Mouse (Mus musculus): ENCODE measurements around the gene Gm13271. TPM values are rescaled to one million over a fixed set of nuclear protein-coding genes. Genes with fewer than 3 reads are reported as not detected.
"Not testable (repeated sequence)": the region's sequence is repeated elsewhere in the genome, so short reads cannot be mapped to it uniquely, and the experiment has no call there.

The Gm13271 gene
- polyA plus RNA-seq, 1 experiment from 2014 or later, result not detected

DNA sequence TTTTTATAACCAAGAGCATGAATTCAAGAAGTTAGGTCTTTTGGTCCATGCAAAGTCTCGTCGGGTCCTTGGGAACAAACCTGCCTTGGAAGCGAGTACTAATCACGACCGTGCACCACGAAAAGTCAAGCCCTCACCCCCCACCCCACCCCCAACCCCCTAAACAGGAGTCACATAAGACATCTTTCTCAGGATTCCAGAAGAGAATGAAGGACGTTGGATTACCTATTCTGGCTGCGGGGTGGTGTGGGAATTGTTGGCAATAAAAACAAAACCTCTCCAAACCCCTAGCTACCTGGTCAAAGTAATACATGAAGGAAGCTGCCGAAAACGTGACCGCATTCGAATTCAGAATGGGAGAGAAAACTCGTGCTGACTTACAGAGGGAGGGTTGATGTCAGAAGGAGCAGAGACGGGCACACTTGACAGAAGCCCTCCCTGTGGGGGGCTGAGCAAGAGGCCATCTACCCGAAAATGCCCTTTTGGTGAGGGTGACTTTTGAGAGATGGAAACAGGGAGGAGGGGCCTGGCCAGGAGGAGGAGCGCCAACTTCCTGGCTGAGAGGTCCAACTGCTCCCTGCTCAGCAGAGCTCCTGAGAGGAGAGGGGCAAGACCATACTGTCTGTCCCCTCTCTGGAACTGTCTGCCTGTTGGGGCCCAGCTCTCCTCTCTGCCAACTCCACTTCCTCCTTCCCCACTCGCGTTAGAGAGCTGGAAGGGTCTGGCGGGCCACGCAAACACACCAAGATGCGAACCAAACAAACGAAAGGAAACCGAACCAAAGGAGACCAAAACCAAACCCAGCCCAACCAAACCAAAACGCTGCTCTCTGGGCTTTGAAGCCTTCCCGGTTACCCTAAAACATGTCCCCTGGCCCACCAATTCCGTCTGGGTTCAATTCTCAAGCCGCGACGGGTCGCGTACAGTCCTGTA, 2.2 kb downstream of the Gm13271 start:
- not testable (repeated sequence) for DNase-seq; H3K36me3 ChIP-seq (ENCODE audit: control insufficient read depth, insufficient read depth, low read length); H3K27me3 ChIP-seq (ENCODE audit: control insufficient read depth, insufficient read depth, low read length); ATAC-seq (ENCODE audit: low FRiP score, low TSS enrichment); H3K4me1 ChIP-seq (ENCODE audit: control insufficient read depth, insufficient read depth, low read length); H3K9me3 ChIP-seq (ENCODE audit: control insufficient read depth, low read length)
- Histone ChIP-seq H3K27ac (replicated peaks; ENCODE audit: low read depth, low read length) (peak overlapping the region; percentile 55; the same call in 1 of the 2 replicates), H3K4me2 (ENCODE audit: low read length) (peak overlapping the region; percentile 75), H3K4me3 (replicated peaks; ENCODE audit: low read depth, low read length) (peak overlapping the region; percentile 38), H3K9ac (replicated peaks; ENCODE audit: low read length) (peak overlapping the region; percentile 49)
- WGBS, result 12% methylated on average over 28 of the region's 31 CpGs

DNA sequence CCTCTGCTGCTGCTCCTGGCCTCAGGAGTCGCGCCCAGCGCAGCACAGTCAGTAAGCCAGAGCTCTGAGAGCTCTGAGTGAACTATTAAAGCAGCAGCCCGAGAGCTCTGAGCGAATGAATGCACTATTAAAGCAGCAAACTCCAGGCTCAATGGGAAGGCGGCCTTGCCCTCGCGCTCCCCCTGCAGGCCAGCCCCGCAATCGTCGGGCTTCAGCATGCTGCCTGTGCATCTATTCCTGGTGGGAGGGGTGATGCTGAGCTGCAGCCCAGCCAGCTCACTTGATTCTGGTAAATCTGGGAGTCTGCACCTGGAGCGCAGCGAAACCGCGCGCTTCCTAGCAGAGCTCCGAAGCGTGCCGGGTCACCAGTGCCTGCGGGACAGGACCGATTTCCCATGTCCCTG, 3.0 kb downstream of the Gm13271 start:
- WGBS, result 0% methylated on average over 19 of the region's 21 CpGs
- ATAC-seq (ENCODE audit: low FRiP score, low TSS enrichment) (peak; percentile 100), DNase-seq (peak; percentile 90)
- H3K4me1 ChIP-seq (ENCODE audit: control insufficient read depth, insufficient read depth, low read length); H3K36me3 ChIP-seq (ENCODE audit: control insufficient read depth, insufficient read depth, low read length); H3K27me3 ChIP-seq (ENCODE audit: control insufficient read depth, insufficient read depth, low read length); H3K9me3 ChIP-seq (ENCODE audit: control insufficient read depth, low read length): not testable (repeated sequence)
- Histone ChIP-seq H3K4me2 (ENCODE audit: low read length) (peak overlapping the region; percentile 75), H3K9ac (replicated peaks; ENCODE audit: low read length) (peak overlapping the region; percentile 49), H3K4me3 (replicated peaks; ENCODE audit: low read depth, low read length) (peak overlapping the region; percentile 38), H3K27ac (replicated peaks; ENCODE audit: low read depth, low read length) (peak overlapping the region; percentile 55; the same call in 1 of the 2 replicates)

DNA sequence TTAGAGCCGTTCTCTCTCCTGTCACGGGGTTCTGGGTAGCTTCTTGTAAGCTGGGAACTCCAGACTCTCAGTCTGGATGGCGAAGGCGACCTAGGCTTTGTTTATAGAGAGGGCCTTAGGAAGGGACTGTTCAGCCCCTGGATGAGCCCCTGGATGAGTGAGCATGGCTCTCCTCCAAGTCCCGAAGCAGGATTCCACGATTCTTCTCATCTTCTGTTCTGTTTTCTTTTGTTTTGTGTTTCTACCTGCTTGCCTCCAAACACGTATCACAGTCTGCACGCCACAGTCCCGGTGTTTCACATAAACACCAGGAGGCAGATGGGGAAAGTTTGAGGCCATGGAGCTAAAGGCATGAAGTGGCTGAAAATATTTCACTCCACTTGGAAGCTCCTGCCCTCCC, 4.1 kb downstream of the Gm13271 start:
- WGBS, result 89% methylated on average over 9 of the region's 9 CpGs
- DNase-seq; H3K9ac ChIP-seq (replicated peaks; ENCODE audit: low read length); H3K4me3 ChIP-seq (replicated peaks; ENCODE audit: low read depth, low read length); H3K4me2 ChIP-seq (ENCODE audit: low read length); H3K27me3 ChIP-seq (ENCODE audit: control insufficient read depth, insufficient read depth, low read length); H3K4me1 ChIP-seq (ENCODE audit: control insufficient read depth, insufficient read depth, low read length); ATAC-seq (ENCODE audit: low FRiP score, low TSS enrichment); H3K27ac ChIP-seq (replicated peaks; ENCODE audit: low read depth, low read length); H3K36me3 ChIP-seq (ENCODE audit: control insufficient read depth, insufficient read depth, low read length); H3K9me3 ChIP-seq (ENCODE audit: control insufficient read depth, low read length): not testable (repeated sequence)

DNA sequence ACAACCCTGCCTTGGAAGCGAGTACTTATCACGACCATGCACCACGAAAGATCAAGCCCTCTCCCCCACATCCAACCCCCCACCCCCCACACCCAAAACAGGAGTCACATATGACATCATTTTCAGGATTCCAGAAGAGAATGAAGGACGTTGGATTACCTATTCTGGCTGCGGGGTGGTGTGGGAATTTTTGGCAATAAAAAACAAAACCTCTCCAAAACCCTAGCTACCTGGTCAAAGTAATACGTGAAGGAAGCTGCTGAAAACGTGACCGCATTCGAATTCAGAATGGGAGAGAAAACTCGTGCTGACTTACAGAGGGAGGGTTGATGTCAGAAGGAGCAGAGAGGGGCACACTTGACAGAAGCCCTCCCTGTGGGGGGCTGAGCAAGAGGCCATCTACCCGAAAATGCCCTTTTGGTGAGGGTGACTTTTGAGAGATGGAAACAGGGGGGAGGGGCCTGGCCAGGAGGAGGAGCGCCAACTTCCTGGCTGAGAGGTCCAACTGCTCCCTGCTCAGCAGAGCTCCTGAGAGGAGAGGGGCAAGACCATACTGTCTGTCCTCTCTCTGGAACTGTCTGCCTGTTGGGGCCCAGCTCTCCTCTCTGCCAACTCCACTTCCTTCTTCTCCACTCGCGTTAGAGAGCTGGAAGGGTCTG, 5.1 kb downstream of the Gm13271 start, which contains the start of gene Gm13283:
Gm13283 (plus strand) TSS at position 510 of the 659 bp plus-strand sequence.
- H3K9me3 ChIP-seq (ENCODE audit: control insufficient read depth, low read length); ATAC-seq (ENCODE audit: low FRiP score, low TSS enrichment); H3K4me1 ChIP-seq (ENCODE audit: control insufficient read depth, insufficient read depth, low read length); H3K27me3 ChIP-seq (ENCODE audit: control insufficient read depth, insufficient read depth, low read length); H3K36me3 ChIP-seq (ENCODE audit: control insufficient read depth, insufficient read depth, low read length); DNase-seq; H3K27ac ChIP-seq (replicated peaks; ENCODE audit: low read depth, low read length); H3K9ac ChIP-seq (replicated peaks; ENCODE audit: low read length): not testable (repeated sequence)
- WGBS, result 21% methylated on average over 8 of the region's 14 CpGs
- peak within 1 kb of the TSS; percentile 21; the same call in 1 of the 2 replicates for H3K4me3 ChIP-seq (replicated peaks; ENCODE audit: low read depth, low read length)
- peak within 1 kb of the TSS; percentile 51 for H3K4me2 ChIP-seq (ENCODE audit: low read length)

DNA sequence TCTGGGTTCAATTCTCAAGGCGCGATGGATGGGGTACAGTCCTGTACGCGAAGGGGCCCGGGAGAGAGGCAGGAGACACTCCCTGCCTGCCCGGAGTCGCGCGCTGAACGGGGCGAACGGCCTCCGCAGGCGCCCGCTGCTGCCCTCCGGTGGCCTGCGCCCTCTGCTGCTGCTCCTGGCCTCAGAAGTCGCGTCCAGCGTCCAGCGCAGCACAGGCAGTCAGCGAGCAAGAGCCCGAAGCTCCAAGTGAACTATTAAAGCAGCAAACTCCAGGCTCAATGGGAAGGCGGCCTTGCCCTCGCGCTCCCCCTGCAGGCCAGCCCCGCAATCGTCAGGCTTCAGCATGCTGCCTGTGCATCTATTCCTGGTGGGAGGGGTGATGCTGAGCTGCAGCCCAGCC, 5.8 kb downstream of the Gm13271 start:
- not testable (repeated sequence) for H3K27ac ChIP-seq (replicated peaks; ENCODE audit: low read depth, low read length); H3K27me3 ChIP-seq (ENCODE audit: control insufficient read depth, insufficient read depth, low read length); H3K9me3 ChIP-seq (ENCODE audit: control insufficient read depth, low read length); ATAC-seq (ENCODE audit: low FRiP score, low TSS enrichment); H3K9ac ChIP-seq (replicated peaks; ENCODE audit: low read length); H3K4me1 ChIP-seq (ENCODE audit: control insufficient read depth, insufficient read depth, low read length); H3K36me3 ChIP-seq (ENCODE audit: control insufficient read depth, insufficient read depth, low read length)
- Histone ChIP-seq H3K4me3 (replicated peaks; ENCODE audit: low read depth, low read length) (peak overlapping the region; percentile 21; the same call in 1 of the 2 replicates), H3K4me2 (ENCODE audit: low read length) (peak overlapping the region; percentile 51)
- WGBS, result 0% methylated on average over 24 of the region's 28 CpGs
- DNase-seq, result peak; percentile 81

DNA sequence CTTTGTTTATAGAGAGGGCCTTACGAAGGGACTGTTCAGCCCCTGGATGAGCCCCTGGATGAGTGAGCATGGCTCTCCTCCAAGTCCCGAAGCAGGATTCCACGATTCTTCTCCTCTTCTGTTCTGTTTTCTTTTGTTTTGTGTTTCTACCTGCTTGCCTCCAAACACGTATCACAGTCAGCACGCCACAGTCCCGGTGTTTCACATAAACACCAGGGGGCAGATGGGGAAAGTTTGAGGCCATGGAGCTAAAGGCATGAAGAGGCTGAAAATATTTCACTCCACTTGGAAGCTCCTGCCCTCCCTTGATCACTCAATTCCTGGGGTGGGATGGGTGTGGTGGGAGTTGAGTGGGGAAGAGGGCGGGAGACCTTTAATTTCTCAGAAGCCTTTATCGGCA, 7.1 kb downstream of the Gm13271 start:
- WGBS, result 73% methylated on average over 6 of the region's 8 CpGs
- H3K4me2 ChIP-seq (ENCODE audit: low read length); H3K27me3 ChIP-seq (ENCODE audit: control insufficient read depth, insufficient read depth, low read length); H3K27ac ChIP-seq (replicated peaks; ENCODE audit: low read depth, low read length); H3K4me1 ChIP-seq (ENCODE audit: control insufficient read depth, insufficient read depth, low read length); DNase-seq; H3K9ac ChIP-seq (replicated peaks; ENCODE audit: low read length); H3K9me3 ChIP-seq (ENCODE audit: control insufficient read depth, low read length); H3K4me3 ChIP-seq (replicated peaks; ENCODE audit: low read depth, low read length); ATAC-seq (ENCODE audit: low FRiP score, low TSS enrichment); H3K36me3 ChIP-seq (ENCODE audit: control insufficient read depth, insufficient read depth, low read length): not testable (repeated sequence)

DNA sequence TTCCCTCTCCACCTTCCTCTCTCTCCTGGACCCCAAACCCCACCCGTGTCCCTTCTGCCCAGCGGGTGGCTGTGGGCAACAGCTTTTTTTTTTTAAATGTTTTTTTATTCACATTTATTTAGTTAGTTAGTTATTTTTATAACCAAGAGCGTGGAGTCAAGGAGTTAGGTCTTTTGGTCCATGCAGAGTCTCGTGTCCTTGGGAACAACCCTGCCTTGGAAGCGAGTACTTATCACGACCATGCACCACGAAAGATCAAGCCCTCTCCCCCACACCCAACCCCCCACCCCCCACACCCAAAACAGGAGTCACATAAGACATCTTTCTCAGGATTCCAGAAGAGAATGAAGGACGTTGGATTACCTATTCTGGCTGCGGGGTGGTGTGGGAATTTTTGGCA, 7.7 kb downstream of the Gm13271 start:
- H3K4me3 ChIP-seq (replicated peaks; ENCODE audit: low read depth, low read length); H3K4me1 ChIP-seq (ENCODE audit: control insufficient read depth, insufficient read depth, low read length); H3K27me3 ChIP-seq (ENCODE audit: control insufficient read depth, insufficient read depth, low read length); H3K9ac ChIP-seq (replicated peaks; ENCODE audit: low read length); H3K4me2 ChIP-seq (ENCODE audit: low read length); ATAC-seq (ENCODE audit: low FRiP score, low TSS enrichment); H3K36me3 ChIP-seq (ENCODE audit: control insufficient read depth, insufficient read depth, low read length); DNase-seq; H3K9me3 ChIP-seq (ENCODE audit: control insufficient read depth, low read length); H3K27ac ChIP-seq (replicated peaks; ENCODE audit: low read depth, low read length): not testable (repeated sequence)
- WGBS, result 65% methylated on average over 8 of the region's 9 CpGs

DNA sequence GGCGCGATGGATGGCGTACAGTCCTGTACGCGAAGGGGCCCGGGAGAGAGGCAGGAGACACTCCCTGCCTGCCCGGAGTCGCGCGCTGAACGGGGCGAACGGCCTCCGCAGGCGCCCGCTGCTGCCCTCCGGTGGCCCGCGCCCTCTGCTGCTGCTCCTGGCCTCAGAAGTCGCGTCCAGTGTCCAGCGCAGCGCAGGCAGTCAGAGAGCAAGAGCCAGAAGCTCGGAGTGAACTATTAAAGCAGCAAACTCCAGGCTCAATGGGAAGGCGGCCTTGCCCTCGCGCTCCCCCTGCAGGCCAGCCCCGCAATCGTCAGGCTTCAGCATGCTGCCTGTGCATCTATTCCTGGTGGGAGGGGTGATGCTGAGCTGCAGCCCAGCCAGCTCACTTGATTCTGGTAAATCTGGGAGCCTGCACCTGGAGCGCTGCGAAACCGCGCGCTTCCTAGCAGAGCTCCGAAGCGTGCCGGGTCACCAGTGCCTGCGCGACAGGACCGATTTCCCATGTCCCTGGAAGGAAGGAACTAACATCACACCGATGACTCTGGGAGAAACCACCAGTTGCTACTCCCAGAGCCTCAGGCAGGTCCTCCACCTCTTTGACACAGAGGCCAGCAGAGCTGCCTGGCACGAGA, 8.8 kb downstream of the Gm13271 start:
- WGBS, result 2% methylated on average over 25 of the region's 42 CpGs
- not testable (repeated sequence) for H3K36me3 ChIP-seq (ENCODE audit: control insufficient read depth, insufficient read depth, low read length); H3K9me3 ChIP-seq (ENCODE audit: control insufficient read depth, low read length); ATAC-seq (ENCODE audit: low FRiP score, low TSS enrichment); H3K4me1 ChIP-seq (ENCODE audit: control insufficient read depth, insufficient read depth, low read length); H3K9ac ChIP-seq (replicated peaks; ENCODE audit: low read length); H3K27me3 ChIP-seq (ENCODE audit: control insufficient read depth, insufficient read depth, low read length); H3K27ac ChIP-seq (replicated peaks; ENCODE audit: low read depth, low read length)
- peak; percentile 71 for DNase-seq
- peak overlapping the region; percentile 19 for H3K4me3 ChIP-seq (replicated peaks; ENCODE audit: low read depth, low read length)
- H3K4me2 ChIP-seq (ENCODE audit: low read length), result peak overlapping the region; percentile 51
